Mouse (Mus musculus) forebrain, embryonic 15.5 days (tissue): Measurements from ENCODE around the gene Crybb1. TPM values are rescaled to one million over a fixed set of nuclear protein-coding genes. Genes with fewer than 3 reads are reported as not detected.

ENCODE experiments used
- ATAC-seq: fragments of 200-750 bp; cut with Nextera tagmentation; replicated peaks from 2 replicates; pipeline ENCODE4 v1.8.0; 2017; ENCODE audit warnings: mild to moderate bottlenecking, moderate TSS enrichment, moderate library complexity
- H3K27ac ChIP-seq: fragments of 300-500 bp; sonication (generic); replicated peaks from 2 replicates; pipeline ENCODE4 v1.5.1; 2015; ENCODE audit warnings: mild to moderate bottlenecking, inconsistent platforms
- H3K27me3 ChIP-seq: fragments of 300-500 bp; sonication (generic); 2 replicates; pipeline ENCODE4 v1.6.1; 2015; ENCODE audit warnings: inconsistent platforms
- H3K36me3 ChIP-seq: fragments of 300-500 bp; sonication (generic); 2 replicates; pipeline ENCODE4 v1.6.1; 2015; ENCODE audit warnings: mild to moderate bottlenecking, inconsistent platforms
- H3K4me1 ChIP-seq: fragments of 300-500 bp; sonication (generic); 2 replicates; pipeline ENCODE4 v1.6.1; 2015; ENCODE audit warnings: inconsistent platforms
- H3K4me2 ChIP-seq: fragments of 300-500 bp; sonication (generic); replicated peaks from 2 replicates; pipeline ENCODE4 v1.6.1; 2015; ENCODE audit warnings: mild to moderate bottlenecking, inconsistent platforms
- H3K4me3 ChIP-seq: fragments of 300-500 bp; sonication (generic); 2 replicates; pipeline ENCODE4 v1.5.1; 2015; ENCODE audit warnings: mild to moderate bottlenecking, inconsistent platforms
- H3K9ac ChIP-seq: fragments of 300-500 bp; sonication (generic); replicated peaks from 2 replicates; pipeline ENCODE4 v1.6.1; 2015; ENCODE audit warnings: mild to moderate bottlenecking, inconsistent platforms
- H3K9me3 ChIP-seq: fragments of 300-500 bp; sonication (generic); 2 replicates; pipeline ENCODE4 v1.6.1; 2016; ENCODE audit warnings: inconsistent platforms
- WGBS: fragments of 180-500 bp; shearing (Covaris S2); methylation state at CpG from one replicate; pipeline ENCODE4 v1.1.7; 2015; ENCODE audit warnings: mixed read lengths; 5-methylcytosine and 5-hydroxymethylcytosine counted together
- polyA plus RNA-seq: library from polyadenylated mRNA; unstranded; fragments of >200 nt; fragmentation: Nextera tagmentation; extraction: Ambion mirVana; gene quantifications from 2 replicates; pipeline ENCODE4 v1.2.1, GENCODE M21; 2015

The Crybb1 gene
- polyA plus RNA-seq: 5.4 and 5.5 TPM in 2 replicates

DNA sequence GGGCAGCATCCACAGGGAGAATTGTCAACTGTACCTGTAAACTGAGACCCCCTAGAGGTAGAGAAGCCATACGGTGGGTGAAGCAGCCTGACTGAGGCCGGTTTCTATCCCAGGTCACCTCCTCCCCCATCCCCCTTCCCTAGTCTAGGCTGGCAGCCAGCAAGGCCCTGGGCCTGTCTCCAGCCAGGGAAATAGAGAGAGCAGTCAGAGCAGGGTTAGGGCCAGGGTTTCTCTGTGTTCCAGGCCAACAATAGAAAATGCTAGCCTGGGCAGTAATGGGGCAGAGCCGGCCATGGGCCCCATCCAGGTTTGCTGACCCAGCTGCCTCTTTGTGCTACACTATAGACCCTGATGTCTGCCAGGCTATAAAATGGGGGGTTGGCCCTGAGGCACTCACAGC lies at the start of gene Crybb1:
Gene Crybb1 (plus strand): TSS at position 390 of the 400 bp plus-strand sequence.
- no peak for ATAC-seq
- H3K4me3 ChIP-seq: no peak within 1 kb of the TSS
- H3K27ac ChIP-seq: peak within 1 kb of the TSS; percentile 40; the same call in 1 of the 2 replicates
- peaks cover 21% of the 10 kb centered on the region for H3K4me1 ChIP-seq
- no peaks in the 10 kb centered on the region for H3K9me3 ChIP-seq
- 36% methylated on average over 3 of the region's 3 CpGs for WGBS
- H3K4me2 ChIP-seq: no peak within 1 kb of the TSS
- H3K27me3 ChIP-seq: no peaks in the 10 kb centered on the region
- no peaks in the 10 kb centered on the region for H3K36me3 ChIP-seq
- H3K9ac ChIP-seq: no peak within 1 kb of the TSS

DNA sequence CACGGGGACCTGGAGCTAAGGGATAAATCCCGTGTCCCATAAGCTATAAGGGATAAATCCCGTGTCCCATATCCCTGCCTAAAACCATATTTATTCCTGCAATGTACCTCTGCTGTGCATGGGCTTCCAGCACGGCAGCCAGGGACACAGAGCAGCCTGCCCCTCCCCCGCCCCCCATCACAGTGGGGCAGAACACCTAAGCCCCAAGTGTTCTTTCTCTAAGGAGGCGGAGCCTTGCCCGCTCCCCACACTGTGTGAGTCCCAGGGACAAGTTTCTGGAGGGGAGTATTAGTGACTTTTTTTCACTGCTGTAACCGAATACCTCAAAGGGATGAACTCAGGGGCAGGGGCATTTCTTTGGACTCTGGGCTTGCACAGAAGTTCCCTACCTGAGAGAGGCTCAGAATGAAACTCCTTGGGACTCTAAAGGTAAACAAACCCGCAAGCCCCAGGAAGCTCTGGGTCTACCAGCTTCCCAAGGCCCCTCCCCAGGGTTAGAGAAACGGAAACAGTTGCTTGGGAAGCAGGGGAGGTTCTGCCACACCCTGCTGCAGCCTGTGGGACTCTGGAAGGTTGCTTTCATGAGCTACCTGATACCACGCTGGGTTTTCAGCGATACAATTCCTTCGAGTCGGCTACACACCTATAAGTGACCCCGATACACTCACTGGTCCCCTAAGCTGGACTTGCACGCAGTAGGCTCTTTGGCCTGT lies 48.9 kb upstream of the Crybb1 start:
- Histone ChIP-seq H3K4me3 (no peak overlapping the region), H3K9ac (no peak overlapping the region), H3K27me3 (no peaks in the 10 kb centered on the region), H3K27ac (no peak overlapping the region), H3K36me3 (no peaks in the 10 kb centered on the region), H3K4me2 (no peak overlapping the region), H3K9me3 (no peaks in the 10 kb centered on the region), H3K4me1 (0 out of 2 replicates have a peak, but pooled peaks cover 2% of the 10 kb centered on the region)
- ATAC-seq: no peak
- 23% methylated on average over 16 of the region's 16 CpGs for WGBS

DNA sequence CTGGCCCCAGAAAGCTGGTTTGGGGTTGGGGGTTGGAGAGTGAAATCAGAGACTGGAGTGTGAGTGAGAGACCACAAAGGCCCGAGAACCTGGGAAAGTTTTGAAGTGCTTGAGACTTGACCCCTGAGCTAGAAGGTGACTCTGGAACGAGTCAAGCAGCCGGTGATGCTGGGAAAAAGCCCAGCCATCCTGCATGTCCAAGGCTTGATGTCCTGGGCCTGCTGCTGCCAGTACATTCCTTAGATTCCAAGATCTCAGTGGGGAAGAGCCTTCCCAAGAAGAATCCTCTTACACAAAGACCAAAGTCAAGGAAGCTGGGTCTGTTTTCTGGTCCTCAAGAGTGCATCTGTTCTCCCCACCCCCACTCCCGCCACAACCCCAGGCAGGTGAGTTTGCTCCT lies 47.3 kb upstream of the Crybb1 start:
- no peaks in the 10 kb centered on the region for H3K9me3 ChIP-seq
- no peak overlapping the region for H3K4me3 ChIP-seq
- H3K27me3 ChIP-seq: no peaks in the 10 kb centered on the region
- peaks cover 10% of the 10 kb centered on the region for H3K4me1 ChIP-seq
- H3K36me3 ChIP-seq: no peaks in the 10 kb centered on the region
- H3K9ac ChIP-seq: no peak overlapping the region
- no peak for ATAC-seq
- no peak overlapping the region for H3K27ac ChIP-seq
- H3K4me2 ChIP-seq: no peak overlapping the region
- 52% methylated on average over 4 of the region's 4 CpGs for WGBS

DNA sequence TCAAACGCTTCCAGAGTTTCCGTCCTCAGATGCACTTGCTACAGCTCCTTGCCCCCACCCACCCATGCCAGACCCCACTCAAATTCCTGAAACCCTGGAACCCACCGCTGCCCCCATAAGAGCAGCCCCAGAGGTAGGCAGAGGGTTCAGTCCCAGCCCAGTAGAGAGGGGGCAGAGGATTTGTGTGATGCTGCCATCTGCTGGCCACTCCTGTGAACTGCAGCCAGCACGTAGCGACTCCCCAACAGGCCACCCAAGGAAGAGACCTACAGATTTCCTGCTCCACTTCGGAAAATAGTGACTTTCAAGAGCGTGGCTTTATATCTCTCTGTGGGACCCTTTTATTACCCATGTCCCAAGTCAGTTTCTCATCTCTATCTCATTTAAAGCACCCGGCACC lies 45.5 kb upstream of the Crybb1 start:
- 25% methylated on average over 8 of the region's 8 CpGs for WGBS
- peak; percentile 27; the same call in 1 of the 2 replicates for ATAC-seq
- no peaks in the 10 kb centered on the region for H3K36me3 ChIP-seq
- no peaks in the 10 kb centered on the region for H3K9me3 ChIP-seq
- no peak overlapping the region for H3K9ac ChIP-seq
- H3K4me2 ChIP-seq: no peak overlapping the region
- H3K4me3 ChIP-seq: no peak overlapping the region
- H3K27ac ChIP-seq: no peak overlapping the region
- peaks cover 28% of the 10 kb centered on the region for H3K4me1 ChIP-seq
- H3K27me3 ChIP-seq: no peaks in the 10 kb centered on the region

DNA sequence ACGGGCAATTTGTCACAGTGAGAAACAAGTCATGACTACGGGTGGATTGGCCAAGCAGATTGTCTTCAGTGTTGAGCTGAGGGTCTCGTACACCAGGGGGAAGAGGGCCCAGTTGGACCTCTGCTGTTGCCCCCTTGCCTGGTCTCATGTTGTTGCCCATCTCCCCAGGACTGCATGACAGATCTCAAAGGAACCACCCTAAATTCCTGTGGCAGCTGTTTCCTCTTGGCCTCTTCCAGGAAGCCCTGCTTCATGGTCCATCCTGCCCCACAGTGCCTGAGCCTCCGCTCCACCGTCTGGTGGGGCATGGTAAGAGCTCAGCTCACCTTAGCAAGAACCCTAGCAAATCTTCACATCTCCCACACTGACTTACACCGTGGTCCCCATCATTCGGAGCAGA lies 43.7 kb upstream of the Crybb1 start:
- Histone ChIP-seq H3K9ac (no peak overlapping the region), H3K36me3 (no peaks in the 10 kb centered on the region), H3K4me2 (no peak overlapping the region), H3K27me3 (no peaks in the 10 kb centered on the region), H3K27ac (no peak overlapping the region), H3K4me3 (no peak overlapping the region), H3K4me1 (peaks cover 42% of the 10 kb centered on the region), H3K9me3 (no peaks in the 10 kb centered on the region)
- ATAC-seq: no peak
- WGBS: 86% methylated on average over 7 of the region's 7 CpGs

DNA sequence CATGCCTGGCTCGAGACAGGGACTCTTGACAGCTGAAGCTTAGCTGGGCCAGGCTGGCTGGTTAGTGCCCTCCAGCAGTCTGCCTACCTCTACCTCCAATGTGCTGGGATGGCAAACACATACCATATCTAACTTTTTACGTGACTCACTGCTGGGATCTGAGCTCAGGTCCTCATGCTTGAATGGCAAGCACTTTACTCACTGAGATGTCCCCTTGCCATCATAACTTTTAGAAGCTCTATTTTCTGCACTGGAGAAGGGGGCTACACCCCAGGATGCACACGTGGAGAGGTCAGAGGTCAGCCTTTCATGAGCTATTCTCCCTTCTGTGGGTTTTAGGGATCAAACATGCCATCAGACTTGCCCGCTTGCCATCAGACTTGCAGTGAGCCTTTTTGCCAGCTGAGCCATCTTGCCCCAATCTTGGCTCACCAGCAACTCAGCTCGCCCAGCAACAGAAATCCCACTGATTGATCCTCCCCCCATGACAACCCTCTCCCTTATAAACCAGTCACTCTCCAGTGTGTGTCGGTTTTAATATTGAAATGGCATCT lies 42.8 kb upstream of the Crybb1 start:
- no peaks in the 10 kb centered on the region for H3K27me3 ChIP-seq
- peaks cover 48% of the 10 kb centered on the region for H3K4me1 ChIP-seq
- no peak overlapping the region for H3K4me3 ChIP-seq
- H3K27ac ChIP-seq: peak overlapping the region; percentile 72
- H3K9me3 ChIP-seq: no peaks in the 10 kb centered on the region
- WGBS: 52% methylated on average over 6 of the region's 6 CpGs
- H3K36me3 ChIP-seq: no peaks in the 10 kb centered on the region
- no peak for ATAC-seq
- no peak overlapping the region for H3K9ac ChIP-seq
- peak overlapping the region; percentile 24; the same call in 1 of the 2 replicates for H3K4me2 ChIP-seq

DNA sequence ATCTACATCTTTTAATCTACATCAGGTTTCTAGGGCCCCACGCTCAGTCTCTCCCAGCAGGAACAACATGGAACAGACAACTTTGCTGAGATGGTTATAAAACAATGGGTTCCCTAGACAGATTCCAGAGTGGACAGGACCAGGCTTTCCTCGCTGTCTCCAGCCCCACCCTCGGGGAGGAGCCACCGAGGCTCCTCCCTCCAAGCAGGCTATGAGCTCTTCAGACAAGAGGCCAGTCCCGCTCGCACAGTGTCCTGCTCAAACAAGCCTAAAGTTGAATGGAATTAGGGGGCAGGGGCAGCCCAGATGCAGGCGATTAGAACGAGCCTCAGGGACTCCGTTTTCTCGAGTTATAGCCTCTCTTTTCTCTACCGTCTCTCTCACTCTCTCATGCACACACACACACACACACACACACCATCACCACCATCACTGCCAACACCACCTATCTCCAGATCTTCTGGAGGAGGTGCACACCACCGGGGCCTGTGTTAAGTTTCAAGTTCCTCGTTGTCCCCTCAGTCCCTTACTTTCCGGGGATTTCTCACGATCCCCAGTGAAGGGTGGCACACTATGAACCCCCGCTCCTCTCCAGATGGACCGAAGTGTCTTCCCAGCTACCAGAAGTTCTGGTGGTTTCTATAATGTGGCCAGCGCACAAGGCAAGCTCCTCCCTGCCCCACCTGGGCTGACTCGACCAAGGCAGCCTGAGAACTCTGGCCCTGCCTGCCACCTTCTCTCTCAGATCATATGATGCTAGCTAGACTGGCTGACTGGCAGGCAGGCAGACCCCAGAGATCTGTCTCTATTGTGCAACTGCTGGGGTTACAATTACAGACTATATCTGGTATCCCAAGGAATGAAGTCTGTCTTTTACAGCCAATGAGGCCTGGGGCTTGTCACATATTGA lies 42.0 kb upstream of the Crybb1 start:
- ATAC-seq: peak; percentile 49
- peaks cover 4% of the 10 kb centered on the region; the same call in 1 of the 2 replicates for H3K36me3 ChIP-seq
- H3K27ac ChIP-seq: peak overlapping the region; percentile 72
- peak overlapping the region; percentile 24 for H3K4me2 ChIP-seq
- 19% methylated on average over 19 of the region's 19 CpGs for WGBS
- 0 out of 2 replicates have a peak overlapping the region, but pooled peaks have one; percentile 20 for H3K9ac ChIP-seq
- H3K4me3 ChIP-seq: no peak overlapping the region
- H3K9me3 ChIP-seq: no peaks in the 10 kb centered on the region
- no peaks in the 10 kb centered on the region for H3K27me3 ChIP-seq
- H3K4me1 ChIP-seq: peaks cover 48% of the 10 kb centered on the region

DNA sequence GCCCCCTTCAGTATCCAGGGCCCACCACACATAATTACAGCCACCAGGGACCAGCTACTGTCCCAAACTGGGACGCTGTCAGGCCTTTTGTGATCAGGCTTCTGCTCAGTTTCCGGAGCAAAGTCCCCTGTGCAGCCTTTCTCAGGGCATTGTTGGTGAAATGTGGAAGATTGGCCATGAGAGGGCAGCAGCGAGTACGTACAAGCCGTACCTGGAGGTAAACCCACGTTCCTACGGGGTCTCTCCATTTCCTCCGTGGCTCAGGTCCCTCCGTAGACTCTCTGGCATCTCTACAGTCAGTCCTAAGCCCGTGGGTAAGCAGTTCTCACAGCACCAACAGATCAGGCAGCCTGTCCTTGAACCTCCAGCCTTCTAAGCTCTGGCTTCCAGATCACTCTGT lies 41.2 kb upstream of the Crybb1 start:
- peak overlapping the region; percentile 12; the same call in 1 of the 2 replicates for H3K4me2 ChIP-seq
- no peak overlapping the region for H3K4me3 ChIP-seq
- H3K27me3 ChIP-seq: no peaks in the 10 kb centered on the region
- H3K27ac ChIP-seq: peak overlapping the region; percentile 72
- no peaks in the 10 kb centered on the region for H3K9me3 ChIP-seq
- 0 out of 2 replicates have a peak overlapping the region, but pooled peaks have one; percentile 20 for H3K9ac ChIP-seq
- WGBS: under 1% methylated on average over 10 of the region's 10 CpGs
- peaks cover 12% of the 10 kb centered on the region for H3K36me3 ChIP-seq
- ATAC-seq: peak; percentile 39
- peaks cover 50% of the 10 kb centered on the region for H3K4me1 ChIP-seq

DNA sequence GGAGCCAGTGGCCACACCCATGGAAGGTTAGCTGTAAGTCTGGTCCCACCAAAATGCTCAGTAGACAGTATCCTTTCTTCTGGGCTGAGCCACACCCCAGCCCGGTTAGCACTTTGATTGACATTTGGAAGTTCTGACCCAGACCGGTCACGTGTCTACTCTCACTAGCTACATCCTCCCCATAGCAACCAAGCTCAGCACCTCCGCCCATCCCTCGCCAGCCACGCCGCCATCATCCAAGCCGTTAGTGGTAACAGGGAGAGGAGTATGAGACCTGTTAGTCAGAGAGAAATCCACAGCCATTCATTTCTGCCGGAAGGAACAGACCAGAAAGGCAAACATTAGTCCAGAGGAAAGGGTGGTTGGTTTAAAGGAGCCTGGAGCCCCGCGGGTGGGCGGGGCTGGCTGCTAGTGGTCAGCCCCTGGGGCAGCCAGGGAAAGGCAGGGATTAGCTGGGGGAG lies 40.3 kb upstream of the Crybb1 start:
- no peaks in the 10 kb centered on the region for H3K27me3 ChIP-seq
- peak overlapping the region; percentile 10; the same call in 1 of the 2 replicates for H3K4me2 ChIP-seq
- no peak overlapping the region for H3K4me3 ChIP-seq
- H3K36me3 ChIP-seq: peaks cover 21% of the 10 kb centered on the region
- peaks cover 55% of the 10 kb centered on the region for H3K4me1 ChIP-seq
- peak; percentile 30 for ATAC-seq
- 2% methylated on average over 12 of the region's 12 CpGs for WGBS
- 0 out of 2 replicates have a peak overlapping the region, but pooled peaks have one; percentile 4 for H3K9ac ChIP-seq
- no peaks in the 10 kb centered on the region for H3K9me3 ChIP-seq
- peak overlapping the region; percentile 72 for H3K27ac ChIP-seq

DNA sequence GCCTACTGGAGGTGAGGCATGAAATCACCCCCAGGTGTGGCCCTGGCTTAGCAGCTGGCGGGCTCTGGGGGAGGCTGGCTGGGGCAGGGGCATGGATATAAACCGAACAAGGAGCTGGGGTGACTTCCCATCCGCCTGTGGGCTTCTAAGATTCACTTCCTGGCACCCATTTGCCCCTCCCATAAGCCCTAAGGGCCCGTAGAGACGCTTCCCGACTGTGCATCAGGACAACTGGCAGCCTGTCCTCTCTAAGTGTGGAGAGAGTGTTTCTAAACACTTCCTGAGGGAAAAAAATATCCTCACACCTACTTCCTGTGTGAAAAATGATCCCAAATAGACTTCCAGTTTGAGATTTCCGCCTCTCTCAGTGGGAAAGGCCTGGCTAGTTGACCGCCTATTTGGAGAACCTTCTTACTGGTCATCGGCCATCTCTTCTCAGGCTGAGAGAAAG lies 39.8 kb upstream of the Crybb1 start:
- H3K9me3 ChIP-seq: no peaks in the 10 kb centered on the region
- peaks cover 55% of the 10 kb centered on the region for H3K4me1 ChIP-seq
- 19% methylated on average over 9 of the region's 9 CpGs for WGBS
- H3K9ac ChIP-seq: 0 out of 2 replicates have a peak overlapping the region, but pooled peaks have one; percentile 4
- H3K4me3 ChIP-seq: no peak overlapping the region
- H3K27me3 ChIP-seq: no peaks in the 10 kb centered on the region
- peak overlapping the region; percentile 72 for H3K27ac ChIP-seq
- 0 out of 2 replicates have a peak, but pooled peaks have one; percentile 1 for ATAC-seq
- peak overlapping the region; percentile 10; the same call in 1 of the 2 replicates for H3K4me2 ChIP-seq
- peaks cover 25% of the 10 kb centered on the region for H3K36me3 ChIP-seq

DNA sequence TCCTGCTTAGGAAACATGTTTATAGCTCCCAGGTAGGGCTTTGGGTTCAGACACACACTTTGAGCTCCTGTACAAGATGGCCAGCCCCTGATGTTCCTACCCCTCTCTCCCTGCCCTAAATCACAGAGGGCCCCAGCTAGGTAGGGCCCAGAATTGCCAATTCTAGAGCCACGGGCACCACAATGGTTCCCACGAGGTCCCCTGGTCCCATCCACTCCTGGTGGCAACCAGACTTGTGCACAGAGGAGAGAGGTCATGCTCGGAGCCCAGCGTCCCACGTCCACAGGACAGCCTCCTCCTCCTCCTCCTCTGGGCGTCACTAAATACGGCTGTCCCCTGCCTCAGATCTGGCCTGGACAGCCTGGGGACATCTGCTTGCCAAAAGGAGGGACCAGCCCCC lies 39.3 kb upstream of the Crybb1 start:
- H3K27ac ChIP-seq: peak overlapping the region; percentile 25; the same call in 1 of the 2 replicates
- no peak overlapping the region for H3K4me2 ChIP-seq
- H3K27me3 ChIP-seq: no peaks in the 10 kb centered on the region
- peaks cover 27% of the 10 kb centered on the region for H3K36me3 ChIP-seq
- H3K9ac ChIP-seq: no peak overlapping the region
- peaks cover 55% of the 10 kb centered on the region for H3K4me1 ChIP-seq
- H3K4me3 ChIP-seq: no peak overlapping the region
- WGBS: 47% methylated on average over 7 of the region's 7 CpGs
- ATAC-seq: no peak
- H3K9me3 ChIP-seq: no peaks in the 10 kb centered on the region
